Mouse (Mus musculus) myocyte (in vitro differentiated cells): ENCODE measurements at regions not wholly inside any gene's neighbourhood (a gene's known extent, or its start where the extent isn't known, plus 50 kb on each side); places are given as distances from the start of the nearest gene placed in this dataset.

Experiments used
- E2F4 ChIP-seq: IDR thresholded peaks from one replicate; pipeline ENCODE4 v1.6.1; 2011; ENCODE audit warnings: mild to moderate bottlenecking, control low read depth, moderate library complexity; ENCODE audit not compliant: insufficient read depth
- MYOD1 ChIP-seq, 3 experiments: IDR thresholded peaks; one replicate each; pipeline ENCODE4 v1.6.1; 2011; ENCODE audit warnings: control low read depth in 2 of 3, low read depth in 2 of 3, mild to moderate bottlenecking in 2 of 3, moderate library complexity in 1 of 3; ENCODE audit not compliant: insufficient read length in 2 of 3, control insufficient read depth in 1 of 3
- POLR2A ChIP-seq: IDR thresholded peaks from one replicate; pipeline ENCODE4 v1.6.1; 2011; ENCODE audit warnings: low read depth, mild to moderate bottlenecking, control low read depth, moderate library complexity; ENCODE audit not compliant: insufficient read length
- POLR2AphosphoS2 ChIP-seq: IDR thresholded peaks from one replicate; pipeline ENCODE4 v1.6.1; 2011; ENCODE audit warnings: low read depth, control low read depth; ENCODE audit not compliant: insufficient read length
- REST ChIP-seq: IDR thresholded peaks from one replicate; pipeline ENCODE4 v1.6.1; 2011; ENCODE audit warnings: mild to moderate bottlenecking, control low read depth, moderate library complexity; ENCODE audit not compliant: insufficient read depth, insufficient read length
- SRF ChIP-seq: IDR thresholded peaks from one replicate; pipeline ENCODE4 v1.6.1; 2011; ENCODE audit warnings: low read depth; ENCODE audit not compliant: control insufficient read depth, insufficient read length
- TCF3 ChIP-seq: IDR thresholded peaks from one replicate; pipeline ENCODE4 v1.6.1; 2011; ENCODE audit warnings: low read depth, control low read depth; ENCODE audit not compliant: insufficient read length
- USF1 ChIP-seq: IDR thresholded peaks from one replicate; pipeline ENCODE4 v1.6.1; 2011; ENCODE audit warnings: low read depth, mild to moderate bottlenecking, control low read depth, moderate library complexity

DNA sequence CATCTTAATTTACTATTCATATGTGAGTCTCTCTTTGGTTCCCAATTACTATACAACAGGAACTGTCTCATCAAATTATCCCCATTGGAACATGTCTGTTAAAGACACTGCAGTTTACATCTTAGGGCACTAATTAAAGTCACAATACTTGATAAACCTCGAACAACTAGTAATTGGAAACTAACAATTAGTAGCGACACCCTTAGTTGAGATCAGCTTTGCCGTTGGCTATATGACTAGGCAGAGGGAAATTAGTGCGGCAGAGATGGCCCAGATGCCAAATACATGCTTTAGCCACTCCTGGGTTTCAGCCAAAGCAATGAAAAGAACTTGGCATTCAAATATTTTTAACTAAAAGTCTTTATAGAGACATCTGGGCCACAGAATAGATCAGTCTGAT, 265.7 kb upstream of the Smarca2 start:
- TF ChIP-seq USF1 (no peak), POLR2A (no peak), E2F4 (no peak), TCF3 (no peak), POLR2AphosphoS2 (no peak), REST (no peak), MYOD1 (IDR thresholded peaks at IDR 0.05; ENCODE audit: control insufficient read depth in 1 of 3, insufficient read length in 2 of 3, low read depth in 2 of 3) (no peak), SRF (no peak)
